Mouse (Mus musculus): Measurements from ENCODE around the gene Hip1r. TPM values are rescaled to one million over a fixed set of nuclear protein-coding genes. Genes with fewer than 3 reads are reported as not detected.

Gene Hip1r
- polyA plus RNA-seq, 1 experiment from 2014 or later, result 14.5 TPM

GRCm38 (mm10) chr5:123997811-123998210 is 24.4 kb downstream of the Hip1r start:
- Histone ChIP-seq H3K9me3 (ENCODE audit: control insufficient read depth, low read length) (no peaks in the 10 kb centered on the region), H3K4me1 (replicated peaks; ENCODE audit: control insufficient read depth, insufficient read depth, low read length) (peaks cover 3% of the 10 kb centered on the region; the same call in 1 of the 2 replicates), H3K4me2 (ENCODE audit: low read depth, low read length) (no peak overlapping the region), H3K4me3 (ENCODE audit: low read length) (no peak overlapping the region), H3K27me3 (ENCODE audit: control insufficient read depth, insufficient read depth, low read depth, low read length) (no peaks in the 10 kb centered on the region), H3K36me3 (ENCODE audit: control insufficient read depth, insufficient read depth, low read length) (no peaks in the 10 kb centered on the region), H3K9ac (ENCODE audit: low read length) (no peak overlapping the region), H3K27ac (ENCODE audit: low read length) (no peak overlapping the region)
- no peak for ATAC-seq (ENCODE audit: low read depth)
- 56% methylated on average over 16 of the region's 16 CpGs for WGBS

GRCm38 (mm10) chr5:123998370-123998769 is 24.9 kb downstream of the Hip1r start:
- Histone ChIP-seq H3K4me1 (replicated peaks; ENCODE audit: control insufficient read depth, insufficient read depth, low read length) (peaks cover 2% of the 10 kb centered on the region; the same call in 1 of the 2 replicates), H3K36me3 (ENCODE audit: control insufficient read depth, insufficient read depth, low read length) (no peaks in the 10 kb centered on the region), H3K4me2 (ENCODE audit: low read depth, low read length) (no peak overlapping the region), H3K9ac (ENCODE audit: low read length) (no peak overlapping the region), H3K27ac (ENCODE audit: low read length) (no peak overlapping the region), H3K27me3 (ENCODE audit: control insufficient read depth, insufficient read depth, low read depth, low read length) (no peaks in the 10 kb centered on the region), H3K4me3 (ENCODE audit: low read length) (no peak overlapping the region), H3K9me3 (ENCODE audit: control insufficient read depth, low read length) (no peaks in the 10 kb centered on the region)
- ATAC-seq (ENCODE audit: low read depth), result no peak
- WGBS, result 58% methylated on average over 10 of the region's 10 CpGs

- Histone ChIP-seq H3K4me2 (ENCODE audit: low read depth, low read length) (no peak overlapping the region), H3K36me3 (ENCODE audit: control insufficient read depth, insufficient read depth, low read length) (peaks cover 11% of the 10 kb centered on the region), H3K27ac (ENCODE audit: low read length) (no peak overlapping the region), H3K9me3 (ENCODE audit: control insufficient read depth, low read length) (no peaks in the 10 kb centered on the region), H3K4me3 (ENCODE audit: low read length) (no peak overlapping the region), H3K4me1 (replicated peaks; ENCODE audit: control insufficient read depth, insufficient read depth, low read length) (no peaks in the 10 kb centered on the region), H3K27me3 (ENCODE audit: control insufficient read depth, insufficient read depth, low read depth, low read length) (no peaks in the 10 kb centered on the region), H3K9ac (ENCODE audit: low read length) (no peak overlapping the region)
- ATAC-seq (ENCODE audit: low read depth), result peak; percentile 46
- 10% methylated on average over 7 of the region's 7 CpGs for WGBS
Measured at GRCm38 (mm10) chr5:124000824-124001223, 27.4 kb downstream of the Hip1r start.

GRCm38 (mm10) chr5:124001274-124001673 is 27.8 kb downstream of the Hip1r start:
- Histone ChIP-seq H3K27ac (ENCODE audit: low read length) (no peak overlapping the region), H3K36me3 (ENCODE audit: control insufficient read depth, insufficient read depth, low read length) (peaks cover 14% of the 10 kb centered on the region), H3K9ac (ENCODE audit: low read length) (no peak overlapping the region), H3K4me1 (replicated peaks; ENCODE audit: control insufficient read depth, insufficient read depth, low read length) (no peaks in the 10 kb centered on the region), H3K4me3 (ENCODE audit: low read length) (no peak overlapping the region), H3K27me3 (ENCODE audit: control insufficient read depth, insufficient read depth, low read depth, low read length) (no peaks in the 10 kb centered on the region), H3K4me2 (ENCODE audit: low read depth, low read length) (no peak overlapping the region), H3K9me3 (ENCODE audit: control insufficient read depth, low read length) (no peaks in the 10 kb centered on the region)
- 40% methylated on average over 9 of the region's 9 CpGs for WGBS
- peak; percentile 6; the same call in 1 of the 2 replicates for ATAC-seq (ENCODE audit: low read depth)

- H3K27ac ChIP-seq (ENCODE audit: low read length), result no peak overlapping the region
- ATAC-seq (ENCODE audit: low read depth), result no peak
Measured at GRCm38 (mm10) chr5:124002876-124003275, 29.4 kb downstream of the Hip1r start.

GRCm38 (mm10) chr5:124003375-124003774 is 29.9 kb downstream of the Hip1r start:
- ATAC-seq (ENCODE audit: low read depth), result no peak
- WGBS, result 64% methylated on average over 4 of the region's 4 CpGs
- H3K36me3 ChIP-seq (ENCODE audit: control insufficient read depth, insufficient read depth, low read length), result peaks cover 27% of the 10 kb centered on the region
- H3K4me3 ChIP-seq (ENCODE audit: low read length), result no peak overlapping the region
- no peak overlapping the region for H3K9ac ChIP-seq (ENCODE audit: low read length)
- no peaks in the 10 kb centered on the region for H3K9me3 ChIP-seq (ENCODE audit: control insufficient read depth, low read length)
- H3K4me1 ChIP-seq (replicated peaks; ENCODE audit: control insufficient read depth, insufficient read depth, low read length), result no peaks in the 10 kb centered on the region
- no peak overlapping the region for H3K4me2 ChIP-seq (ENCODE audit: low read depth, low read length)
- no peaks in the 10 kb centered on the region for H3K27me3 ChIP-seq (ENCODE audit: control insufficient read depth, insufficient read depth, low read depth, low read length)
- H3K27ac ChIP-seq (ENCODE audit: low read length), result no peak overlapping the region

More at GRCm38 (mm10) chr5:124002876-124003275, 29.4 kb downstream of the Hip1r start:
- 47% methylated on average over 2 of the region's 2 CpGs for WGBS
- Histone ChIP-seq H3K4me3 (ENCODE audit: low read length) (no peak overlapping the region), H3K4me2 (ENCODE audit: low read depth, low read length) (no peak overlapping the region), H3K9ac (ENCODE audit: low read length) (no peak overlapping the region), H3K9me3 (ENCODE audit: control insufficient read depth, low read length) (no peaks in the 10 kb centered on the region), H3K4me1 (replicated peaks; ENCODE audit: control insufficient read depth, insufficient read depth, low read length) (no peaks in the 10 kb centered on the region), H3K27me3 (ENCODE audit: control insufficient read depth, insufficient read depth, low read depth, low read length) (no peaks in the 10 kb centered on the region), H3K36me3 (ENCODE audit: control insufficient read depth, insufficient read depth, low read length) (peaks cover 23% of the 10 kb centered on the region)

- 85% methylated on average over 17 of the region's 17 CpGs for WGBS
- no peak overlapping the region for H3K4me3 ChIP-seq (ENCODE audit: low read length)
Measured at GRCm38 (mm10) chr5:124004356-124005150, 31.1 kb downstream of the Hip1r start.

GRCm38 (mm10) chr5:124005151-124005500 is 31.7 kb downstream of the Hip1r start:
- H3K27ac ChIP-seq (ENCODE audit: low read length), result no peak overlapping the region
- H3K4me3 ChIP-seq (ENCODE audit: low read length), result no peak overlapping the region
- no peak for ATAC-seq (ENCODE audit: low read depth)
- H3K36me3 ChIP-seq (ENCODE audit: control insufficient read depth, insufficient read depth, low read length), result peaks cover 34% of the 10 kb centered on the region
- no peak overlapping the region for H3K4me2 ChIP-seq (ENCODE audit: low read depth, low read length)
- no peak overlapping the region for H3K9ac ChIP-seq (ENCODE audit: low read length)
- WGBS, result 82% methylated on average over 15 of the region's 15 CpGs
- no peaks in the 10 kb centered on the region for H3K27me3 ChIP-seq (ENCODE audit: control insufficient read depth, insufficient read depth, low read depth, low read length)
- H3K4me1 ChIP-seq (replicated peaks; ENCODE audit: control insufficient read depth, insufficient read depth, low read length), result peaks cover 2% of the 10 kb centered on the region
- no peaks in the 10 kb centered on the region for H3K9me3 ChIP-seq (ENCODE audit: control insufficient read depth, low read length)

More at GRCm38 (mm10) chr5:124004356-124005150, 31.1 kb downstream of the Hip1r start:
- Histone ChIP-seq H3K27ac (ENCODE audit: low read length) (no peak overlapping the region), H3K4me2 (ENCODE audit: low read depth, low read length) (no peak overlapping the region), H3K36me3 (ENCODE audit: control insufficient read depth, insufficient read depth, low read length) (peaks cover 34% of the 10 kb centered on the region), H3K9me3 (ENCODE audit: control insufficient read depth, low read length) (no peaks in the 10 kb centered on the region), H3K9ac (ENCODE audit: low read length) (no peak overlapping the region), H3K27me3 (ENCODE audit: control insufficient read depth, insufficient read depth, low read depth, low read length) (no peaks in the 10 kb centered on the region), H3K4me1 (replicated peaks; ENCODE audit: control insufficient read depth, insufficient read depth, low read length) (no peaks in the 10 kb centered on the region)
- no peak for ATAC-seq (ENCODE audit: low read depth)

- Histone ChIP-seq H3K4me2 (ENCODE audit: low read depth, low read length) (no peak overlapping the region), H3K36me3 (ENCODE audit: control insufficient read depth, insufficient read depth, low read length) (peaks cover 34% of the 10 kb centered on the region), H3K4me1 (replicated peaks; ENCODE audit: control insufficient read depth, insufficient read depth, low read length) (peaks cover 6% of the 10 kb centered on the region), H3K9ac (ENCODE audit: low read length) (no peak overlapping the region), H3K4me3 (ENCODE audit: low read length) (no peak overlapping the region), H3K9me3 (ENCODE audit: control insufficient read depth, low read length) (no peaks in the 10 kb centered on the region), H3K27me3 (ENCODE audit: control insufficient read depth, insufficient read depth, low read depth, low read length) (no peaks in the 10 kb centered on the region), H3K27ac (ENCODE audit: low read length) (no peak overlapping the region)
- WGBS, result 72% methylated on average over 11 of the region's 11 CpGs
- no peak for ATAC-seq (ENCODE audit: low read depth)
Measured at GRCm38 (mm10) chr5:124005591-124005990, 32.2 kb downstream of the Hip1r start.
